Mouse (Mus musculus) small intestine, adult 10 weeks (tissue): Measurements from ENCODE around the gene Slc17a1. TPM values are rescaled to one million over a fixed set of nuclear protein-coding genes. Genes with fewer than 3 reads are reported as not detected.

Source experiments
- polyA plus RNA-seq: library from polyadenylated mRNA; stranded (reverse); fragments of 350-450 nt; fragmentation: Illumina TruSeq; extraction: RNeasy Lipid Tissue Mini Kit (QIAGEN cat#74804); gene quantifications from one replicate; pipeline ENCODE4 v1.2.3, GENCODE M21; 2014; ENCODE audit warnings: low replicate concordance

Slc17a1 gene
- polyA plus RNA-seq, result not detected

GRCm38 (mm10) chr13:23867405-23867804, at the start of gene Slc17a1:
Gene Slc17a1 (plus strand): TSS chr13:23867750.

DNA sequence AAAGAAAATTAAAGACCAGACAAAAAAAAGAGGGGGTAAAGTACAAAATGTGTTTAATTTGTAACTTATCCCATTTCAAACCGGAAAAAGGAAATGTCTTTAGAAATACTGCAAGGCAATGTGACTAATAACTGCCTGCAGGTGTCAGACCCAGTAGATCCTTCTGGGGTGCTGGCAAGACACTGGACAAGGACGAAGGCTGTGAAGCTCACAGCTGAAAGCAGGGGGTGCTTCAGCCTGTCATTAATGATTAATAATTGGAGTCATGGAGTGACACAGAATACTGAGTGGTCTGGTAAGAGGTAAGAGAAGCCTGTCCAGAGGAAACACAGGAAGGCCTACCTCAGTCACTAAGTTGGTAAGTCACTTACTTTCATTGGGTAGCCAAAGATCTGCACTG, 28.2 kb upstream of the Slc17a1 start, which contains the start of gene Slc17a3:
Slc17a3 (plus strand) TSS at position 127 of the 400 bp plus-strand sequence.

DNA sequence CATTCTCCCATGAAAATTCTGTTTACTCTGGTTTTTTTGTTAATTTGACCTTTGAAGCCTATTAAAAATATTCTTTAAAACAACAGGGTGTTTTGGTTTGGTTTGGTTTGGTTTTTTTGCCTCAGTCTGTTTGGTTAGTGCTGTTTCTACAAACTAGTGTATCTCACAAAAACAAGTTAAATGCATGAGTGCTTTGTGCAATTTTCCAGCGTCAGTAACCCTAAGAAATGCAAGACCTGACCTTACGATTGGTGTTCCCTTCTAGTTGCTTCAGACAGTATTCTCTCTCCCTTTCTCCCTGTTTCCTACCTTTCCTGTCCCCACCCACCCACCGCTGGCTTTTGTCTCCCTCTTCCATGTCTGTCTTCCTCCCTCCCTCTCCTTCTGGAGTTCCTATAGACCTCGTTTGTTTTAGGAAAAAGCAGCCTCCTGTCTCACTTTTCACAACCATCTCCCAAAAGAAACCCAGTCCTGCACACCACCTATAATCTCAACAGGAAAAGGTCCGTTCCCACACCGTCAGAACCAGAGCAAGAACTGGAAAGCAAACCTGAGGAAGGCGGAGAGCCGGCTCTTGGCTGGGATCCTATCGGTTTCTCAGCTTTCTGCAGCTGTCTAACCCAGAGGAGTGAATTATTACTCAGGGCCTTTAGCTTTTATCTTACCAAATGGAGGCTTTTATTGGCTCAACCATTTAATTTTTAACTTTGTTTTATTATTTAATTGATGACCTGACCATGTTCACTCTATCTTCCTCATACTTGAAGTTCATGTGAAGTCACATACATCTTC, 47.0 kb downstream of the Slc17a1 start, which contains the start of gene Slc17a4:
Slc17a4 (minus strand) TSS at position 634 of the 792 bp plus-strand sequence.

DNA sequence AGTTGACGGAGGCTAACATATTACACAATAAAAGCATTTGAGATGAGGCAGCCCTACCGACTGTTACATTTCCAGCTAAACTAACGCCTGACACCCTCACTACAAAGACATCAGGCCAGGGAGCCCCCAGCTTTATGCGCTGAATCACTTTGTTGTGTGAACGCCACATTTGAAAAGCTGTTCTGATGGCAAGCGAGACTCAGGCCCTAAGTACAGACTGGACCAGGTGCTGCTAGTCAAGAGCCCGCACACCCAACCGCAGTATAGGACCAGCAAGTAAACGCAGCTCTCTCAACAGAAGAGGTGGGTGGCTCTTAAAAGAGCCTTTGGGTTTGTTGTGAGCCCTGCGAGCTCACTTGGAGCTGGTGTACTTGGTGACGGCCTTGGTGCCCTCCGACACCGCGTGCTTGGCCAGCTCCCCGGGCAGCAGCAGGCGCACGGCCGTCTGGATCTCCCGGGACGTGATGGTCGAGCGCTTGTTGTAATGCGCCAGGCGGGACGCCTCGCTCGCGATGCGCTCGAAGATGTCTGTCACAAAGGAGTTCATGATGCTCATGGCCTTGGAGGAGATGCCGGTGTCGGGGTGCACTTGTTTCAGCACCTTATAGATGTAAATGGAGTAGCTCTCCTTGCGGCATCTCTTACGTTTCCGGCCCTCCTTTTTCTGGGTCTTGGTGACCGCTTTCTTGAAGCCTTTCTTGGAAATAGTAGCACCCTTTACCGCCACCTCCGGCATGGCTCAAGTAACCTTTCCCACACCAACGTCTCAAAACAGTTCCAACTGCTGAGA, 66.1 kb downstream of the Slc17a1 start, which contains the start of gene Hist1h2ba:
Hist1h2ba (minus strand) TSS at position 736 of the 790 bp plus-strand sequence.

DNA sequence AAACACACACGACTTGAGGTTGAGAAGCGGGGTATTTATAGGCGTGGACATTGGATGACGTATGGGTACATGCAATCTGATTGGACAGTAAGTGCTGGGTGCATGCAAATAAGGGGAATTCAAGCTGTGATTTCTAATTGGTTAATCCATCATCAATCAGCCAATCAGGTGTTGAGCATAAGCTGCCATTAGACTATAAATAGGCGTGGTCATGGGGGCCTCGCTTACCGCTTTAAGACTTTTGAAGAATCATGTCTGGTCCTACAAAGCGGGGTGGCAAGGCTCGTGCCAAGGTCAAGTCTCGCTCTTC, 66.6 kb downstream of the Slc17a1 start, which contains the start of gene Hist1h2aa:
Hist1h2aa (plus strand) TSS at position 252 of the 310 bp plus-strand sequence.

Other genes starting within 250 kb of the Slc17a1 start
- 2.2 TPM for gene Hist1h2be, start 246.6 kb upstream of the Slc17a1 start, polyA plus RNA-seq
- 0.30 TPM for gene Hist1h1e, start 245.2 kb upstream of the Slc17a1 start, polyA plus RNA-seq
- 1.2 TPM for gene Hist1h2ac, start 183.8 kb upstream of the Slc17a1 start, polyA plus RNA-seq
- gene Hist1h2bc, start 183.6 kb upstream of the Slc17a1 start, polyA plus RNA-seq, result 239 TPM
- gene Hist1h1t, start 171.9 kb upstream of the Slc17a1 start, polyA plus RNA-seq, result not detected
- gene Hist1h4c, start 169.3 kb upstream of the Slc17a1 start, polyA plus RNA-seq, result 1.6 TPM
- 13.5 TPM for gene Hfe, start 156.9 kb upstream of the Slc17a1 start, polyA plus RNA-seq
- 15.6 TPM for gene Hist1h1c, start 128.9 kb upstream of the Slc17a1 start, polyA plus RNA-seq
- gene Hist1h3c, start 122.1 kb upstream of the Slc17a1 start, polyA plus RNA-seq, result not detected
- gene Hist1h2bb, start 121.0 kb upstream of the Slc17a1 start, polyA plus RNA-seq, result not detected
- gene Hist1h2ab, start 116.6 kb upstream of the Slc17a1 start, polyA plus RNA-seq, result not detected
- gene Hist1h3b, start 115.5 kb upstream of the Slc17a1 start, polyA plus RNA-seq, result not detected
- not detected for gene Hist1h4b, start 110.7 kb upstream of the Slc17a1 start, polyA plus RNA-seq
- not detected for gene Hist1h4a, start 106.5 kb upstream of the Slc17a1 start, polyA plus RNA-seq
- gene Hist1h3a, start 105.4 kb upstream of the Slc17a1 start, polyA plus RNA-seq, result not detected
- gene Hist1h1a, start 104.1 kb upstream of the Slc17a1 start, polyA plus RNA-seq, result not detected
- gene Trim38, start 97.8 kb upstream of the Slc17a1 start, polyA plus RNA-seq, result 67.0 TPM
- gene Slc17a2, start 60.8 kb upstream of the Slc17a1 start, polyA plus RNA-seq, result 0.33 TPM
- gene Slc17a3, start 28.3 kb upstream of the Slc17a1 start, polyA plus RNA-seq, result not detected
- 149 TPM for gene Slc17a4, start 47.3 kb downstream of the Slc17a1 start, polyA plus RNA-seq
- not detected for gene Hist1h2ba, start 66.4 kb downstream of the Slc17a1 start, polyA plus RNA-seq
- gene Hist1h2aa, start 66.7 kb downstream of the Slc17a1 start, polyA plus RNA-seq, result not detected
- gene Scgn, start 123.5 kb downstream of the Slc17a1 start, polyA plus RNA-seq, result 4.6 TPM